ENCODE assay signal across 8 mouse cellular contexts in the genomic region with DNA sequence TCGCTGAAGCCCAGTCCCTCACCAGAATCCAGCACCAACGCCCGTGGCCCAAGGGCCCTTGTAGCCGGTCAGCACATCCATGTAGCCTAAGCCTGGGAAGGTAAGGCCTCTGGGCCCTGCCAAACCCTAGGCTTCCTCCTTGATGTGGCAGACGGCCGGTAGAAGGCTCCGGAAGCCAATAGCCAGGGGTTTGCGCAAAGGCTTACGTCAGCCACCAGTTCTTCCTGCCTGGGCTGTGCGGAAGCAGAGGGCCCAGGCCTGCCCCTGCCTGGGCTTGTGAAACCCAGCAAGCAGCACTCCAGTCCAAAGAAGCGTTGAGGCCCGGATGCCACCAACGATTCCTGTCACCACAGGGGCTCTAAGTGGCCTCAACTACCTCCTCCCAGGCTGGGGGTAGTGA. TPM values are rescaled to one million over a fixed set of nuclear protein-coding genes. Genes with fewer than 3 reads are reported as not detected.
DNase-seq lines count a peak whose midpoint lies in the region; ATAC-seq and TF ChIP-seq lines count a peak whose summit lies in the region.
"Had no signal": no experiment of that assay in that cellular context is flagged by ENCODE, and none has a peak within 500 bp of the region (broad histone marks: within the 10 kb centered on the region; RNA-seq: fewer than 3 reads in every experiment).

No protein-coding gene starts in this region.

- H3K4me1 ChIP-seq in limb, embryonic 15.5 days: peaks cover 66% of the 10 kb centered on the region
- H3K4me1 ChIP-seq in limb, embryonic 10.5 days: peaks cover 12% of the 10 kb centered on the region; the same call in 1 of the 2 replicates
- no peaks in the 10 kb centered on the region; the same call in 1 of the 2 replicates for H3K4me1 ChIP-seq in lung, embryonic 14.5 days (ENCODE audit: insufficient read depth)

- 75% methylated on average over 13 of the region's 13 CpGs for WGBS in limb, embryonic 15.5 days
- 92% methylated on average over 13 of the region's 13 CpGs for WGBS in limb, embryonic 10.5 days
- 81% methylated on average over 13 of the region's 13 CpGs for WGBS in lung, embryonic 14.5 days

- H3K27ac ChIP-seq in limb, embryonic 15.5 days: peak overlapping the region; percentile 47
- no peak overlapping the region for H3K27ac ChIP-seq in limb, embryonic 10.5 days
- no peak overlapping the region for H3K27ac ChIP-seq in lung, embryonic 14.5 days (ENCODE audit: low read depth)
- H3K27ac ChIP-seq: midbrain, embryonic 12.5 days had no signal

- no peak overlapping the region for H3K9ac ChIP-seq in limb, embryonic 15.5 days
- no peak overlapping the region for H3K9ac ChIP-seq in lung, embryonic 14.5 days
- H3K9ac ChIP-seq: midbrain, embryonic 12.5 days had no signal

- TF ChIP-seq CTCF in lung, embryonic 14.5 days (IDR thresholded peaks at IDR 0.05; ENCODE audit: low read depth): no peak

- no peaks in the 10 kb centered on the region for H3K9me3 ChIP-seq in limb, embryonic 15.5 days
- no peaks in the 10 kb centered on the region for H3K9me3 ChIP-seq in limb, embryonic 10.5 days (replicated peaks)
- H3K9me3 ChIP-seq in lung, embryonic 14.5 days (ENCODE audit: low read depth, low read length): no peaks in the 10 kb centered on the region
- H3K9me3 ChIP-seq: midbrain, embryonic 12.5 days had no signal

- no peak for DNase-seq in limb, embryonic 10.5 days (ENCODE audit: low spot score)
- DNase-seq in heart, adult 9 months (ENCODE audit: low spot score in 2 of 2): peak; percentile 56 to 74
- DNase-seq in lung, embryonic 14.5 days: no peak
- DNase-seq in spleen, postnatal 36 days (ENCODE audit: low spot score in 2 of 2): peak; percentile 86 to 87
- no peak for DNase-seq in frontal cortex, postnatal 14 days (ENCODE audit: low spot score in 2 of 2)
- DNase-seq in cerebellum, adult 11-12 months: no peak

- H3K4me2 ChIP-seq in limb, embryonic 15.5 days: no peak overlapping the region
- H3K4me2 ChIP-seq in lung, embryonic 14.5 days: no peak overlapping the region
- H3K4me2 ChIP-seq: midbrain, embryonic 12.5 days had no signal

- no peaks in the 10 kb centered on the region for H3K27me3 ChIP-seq in limb, embryonic 15.5 days
- H3K27me3 ChIP-seq in limb, embryonic 10.5 days (ENCODE audit: low read depth, poor library complexity, severe bottlenecking): no peaks in the 10 kb centered on the region
- no peaks in the 10 kb centered on the region for H3K27me3 ChIP-seq in lung, embryonic 14.5 days (ENCODE audit: insufficient read depth, low read length)
- H3K27me3 ChIP-seq: midbrain, embryonic 12.5 days had no signal

- no peak overlapping the region for H3K4me3 ChIP-seq in limb, embryonic 15.5 days
- H3K4me3 ChIP-seq in limb, embryonic 10.5 days: no peak overlapping the region
- no peak overlapping the region for H3K4me3 ChIP-seq in lung, embryonic 14.5 days (ENCODE audit: low read depth, low read length)
- H3K4me3 ChIP-seq: midbrain, embryonic 12.5 days had no signal

- ATAC-seq in limb, embryonic 15.5 days (ENCODE audit: insufficient number of reproducible peaks, low FRiP score, low TSS enrichment, low read depth): no peak
- 0 out of 2 replicates have a peak, but pooled peaks have one; percentile 10 for ATAC-seq in lung, embryonic 14.5 days (ENCODE audit: insufficient read depth)

- H3K36me3 ChIP-seq in limb, embryonic 15.5 days: peaks cover 24% of the 10 kb centered on the region
- H3K36me3 ChIP-seq in limb, embryonic 10.5 days: peaks cover 96% of the 10 kb centered on the region
- peaks cover 28% of the 10 kb centered on the region; the same call in 1 of the 2 replicates for H3K36me3 ChIP-seq in lung, embryonic 14.5 days (ENCODE audit: insufficient read depth)

RNA-seq across cellular contexts. Expression of a gene that starts 22.9 kb away (rescaled TPM):
- polyA plus RNA-seq in limb, embryonic 15.5 days (2015; fragmentation: Nextera tagmentation; extraction: Ambion mirVana): 25.1 and 32.0 TPM in 2 replicates
- polyA plus RNA-seq in limb, embryonic 10.5 days (2016; fragmentation: Nextera tagmentation; extraction: Ambion mirVana): 24.7 and 39.0 TPM in 2 replicates
- polyA plus RNA-seq in lung, embryonic 14.5 days (2014; fragmentation: Nextera tagmentation; extraction: Ambion mirVana): 38.4 and 40.4 TPM in 2 replicates

Comparison
In these comparisons a context has a peak if more than half of its experiments do, and no peak if none do; other contexts are left out.
1. DNase-seq: peak in heart, adult 9 months (2 of 2) and spleen, postnatal 36 days (2 of 2); none in limb, embryonic 10.5 days (single experiment), lung, embryonic 14.5 days (single experiment), frontal cortex, postnatal 14 days (0 of 2) and cerebellum, adult 11-12 months (single experiment).